Mouse (Mus musculus): ENCODE results near the gene Erlin1. TPM values are rescaled to one million over a fixed set of nuclear protein-coding genes. Genes with fewer than 3 reads are reported as not detected.

The Erlin1 gene
- total RNA-seq, 2 experiments from 2014 or later, result 6.7 TPM

DNA sequence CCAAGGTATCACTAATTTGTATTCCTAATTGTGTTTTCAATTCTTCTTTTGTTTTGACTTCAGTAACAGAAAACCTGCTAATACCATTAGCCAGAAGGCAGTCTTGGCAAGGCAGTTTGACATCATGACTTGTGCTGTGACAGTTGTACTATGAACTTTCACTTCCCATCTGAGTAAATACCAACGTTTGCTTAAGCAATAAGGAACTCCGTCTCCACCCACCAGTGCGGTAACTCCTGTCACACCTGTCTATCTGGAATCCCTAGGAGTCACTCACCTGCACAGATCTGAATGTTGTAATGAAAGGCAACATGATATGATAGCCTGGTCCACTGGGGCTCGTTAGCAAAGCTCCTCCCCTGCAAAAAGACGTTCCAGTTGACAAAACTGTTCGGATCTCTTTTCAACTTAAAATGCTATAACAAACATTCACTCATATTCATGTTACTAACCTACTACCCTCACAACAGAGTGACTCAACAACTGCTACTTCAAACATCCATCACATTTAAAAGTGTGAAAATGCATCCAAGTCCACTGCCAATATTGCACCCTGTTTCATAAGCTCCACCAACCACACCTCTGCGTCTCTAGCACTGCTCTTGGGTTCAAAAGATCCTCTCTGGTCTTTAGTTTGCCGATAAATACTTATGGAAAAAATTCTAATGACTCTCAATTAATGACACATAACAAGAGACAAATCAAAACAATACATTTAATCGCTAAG, 2.1 kb downstream of the Erlin1 start:
- no peak for DNase-seq (ENCODE audit: low spot score)
- intact Hi-C loops (cut with DNase I), result no loop called here

DNA sequence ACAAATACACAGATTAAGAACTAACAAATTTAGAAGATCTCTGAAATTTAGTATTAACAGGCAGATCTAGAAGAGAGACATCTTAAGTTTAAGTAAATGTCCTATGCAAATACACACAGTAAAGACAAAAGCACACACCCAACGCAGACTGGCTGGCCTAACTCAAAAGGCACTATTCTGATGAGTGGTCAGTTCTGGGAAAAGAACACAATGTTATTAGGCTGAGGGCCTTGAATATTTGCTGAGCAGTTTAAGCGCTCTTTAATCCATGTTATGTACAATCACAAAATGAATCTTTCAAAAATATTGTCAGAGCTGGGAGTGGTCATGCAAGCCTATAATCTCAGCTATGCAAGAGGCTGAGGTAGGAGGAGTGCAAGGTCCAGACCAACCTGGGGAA, 4.9 kb downstream of the Erlin1 start:
- intact Hi-C loops (cut with DNase I), result no loop called here
- no peak for DNase-seq (ENCODE audit: low spot score)

DNA sequence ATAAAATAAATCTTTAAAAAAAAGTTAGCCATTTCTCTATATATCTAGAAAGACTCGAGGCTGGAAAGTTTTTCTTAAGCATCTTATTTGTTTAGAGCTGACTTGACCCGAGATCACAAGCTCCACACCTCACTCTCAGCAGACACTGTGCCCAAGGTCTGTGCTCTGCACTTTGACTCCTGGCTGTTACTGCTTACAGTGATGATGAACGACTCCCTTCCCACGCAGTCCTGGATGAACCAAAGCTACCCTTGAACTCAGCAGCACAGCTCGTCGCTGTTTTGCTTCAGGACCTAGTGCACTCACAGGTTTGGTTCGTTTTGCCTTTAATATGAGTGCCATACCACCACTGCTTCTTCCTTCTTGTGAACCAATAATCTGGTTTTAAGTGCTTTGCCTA, 5.8 kb downstream of the Erlin1 start:
- intact Hi-C loops (cut with DNase I), result no loop called here
- no peak for DNase-seq (ENCODE audit: low spot score)

DNA sequence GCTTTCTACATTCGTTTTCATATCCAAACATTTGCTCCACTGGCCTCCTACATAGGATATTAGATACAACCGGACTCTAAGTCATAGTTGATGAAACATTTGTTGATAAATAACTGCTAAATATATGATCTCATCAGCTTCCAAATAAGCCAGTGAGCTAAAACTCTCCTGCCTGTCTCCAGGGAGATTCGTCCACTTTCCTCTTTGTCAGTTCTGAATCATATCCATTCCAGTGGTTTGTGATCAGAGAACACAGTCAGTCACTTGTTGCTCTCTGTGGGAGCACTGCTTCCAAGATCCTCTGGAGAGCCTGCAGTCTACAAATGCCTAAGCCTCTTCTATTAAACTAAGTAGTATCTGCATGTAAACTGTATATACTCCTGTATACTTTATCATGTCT, 9.4 kb downstream of the Erlin1 start:
- DNase-seq (ENCODE audit: low spot score), result no peak
- intact Hi-C loops (cut with DNase I), result no loop called here

DNA sequence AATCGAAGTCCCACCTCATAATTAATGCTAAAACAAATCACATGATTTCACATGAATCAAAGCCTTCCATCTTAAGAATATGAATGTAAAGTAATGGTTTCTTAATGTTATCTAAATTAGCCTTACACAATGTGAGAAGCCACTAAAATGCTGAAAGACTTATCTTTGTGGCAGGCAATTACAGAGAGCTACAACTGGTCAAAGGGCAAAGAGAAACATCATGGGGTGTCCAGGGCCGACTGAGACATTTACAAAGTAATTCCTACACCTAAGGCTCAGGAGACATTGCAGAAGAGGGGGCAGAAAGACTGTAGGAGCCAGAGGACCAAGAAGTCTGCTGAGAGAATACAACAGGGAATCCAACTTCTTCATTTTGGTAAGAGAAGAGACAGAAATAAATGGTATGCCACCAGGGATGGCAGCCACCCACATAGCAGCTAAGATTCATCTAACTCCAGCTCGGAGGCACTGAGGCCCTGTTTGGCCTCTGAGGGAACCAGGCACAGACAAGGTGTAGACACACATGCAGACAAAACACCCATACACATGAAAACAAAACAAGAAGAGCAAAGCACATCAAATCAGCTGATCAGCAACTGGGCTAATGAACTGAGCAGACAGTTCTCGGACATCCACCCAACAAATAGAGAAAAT, 14.3 kb downstream of the Erlin1 start:
- intact Hi-C loops (cut with DNase I), result no loop called here
- DNase-seq (ENCODE audit: low spot score), result no peak

DNA sequence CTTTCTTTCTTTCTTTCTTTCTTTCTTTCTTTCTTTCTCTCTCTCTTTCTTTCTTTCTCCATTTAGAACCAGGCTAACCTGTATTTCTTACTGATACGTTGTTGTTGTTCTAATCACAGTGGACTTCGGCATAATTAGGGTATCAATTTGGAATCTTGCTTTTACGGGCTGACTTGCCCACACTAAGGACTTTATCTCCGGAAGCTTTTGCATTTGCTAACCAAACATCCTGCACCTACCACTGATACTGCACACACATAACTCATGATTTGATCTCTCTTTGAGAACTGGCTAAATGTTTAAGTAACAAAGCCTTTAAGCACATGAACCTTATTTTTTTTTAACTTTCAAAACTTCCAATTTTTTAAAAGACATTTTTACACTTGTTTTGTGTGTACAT, 19.2 kb downstream of the Erlin1 start:
- intact Hi-C loops (cut with DNase I), result no loop called here
- DNase-seq (ENCODE audit: low spot score), result no peak

DNA sequence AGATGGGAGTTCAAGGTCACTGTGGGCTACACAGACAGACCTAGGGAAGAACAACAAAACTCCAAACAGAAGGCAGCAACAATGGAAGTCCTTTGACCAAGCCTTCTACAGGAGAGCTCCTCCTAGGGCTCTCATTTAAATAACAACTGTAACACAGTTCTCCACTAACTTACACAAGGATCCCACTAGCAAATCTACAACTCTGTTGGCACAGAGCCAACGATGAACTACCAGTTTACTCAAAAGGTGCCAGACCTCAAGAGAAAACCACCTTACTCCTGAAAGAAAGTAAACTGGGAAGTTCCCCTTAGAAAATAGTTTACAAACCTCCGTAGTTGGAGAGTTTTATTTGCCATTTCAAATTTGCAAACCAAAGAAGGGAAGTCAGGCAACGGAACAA, 20.3 kb downstream of the Erlin1 start:
- intact Hi-C loops (cut with DNase I), result no loop called here

DNA sequence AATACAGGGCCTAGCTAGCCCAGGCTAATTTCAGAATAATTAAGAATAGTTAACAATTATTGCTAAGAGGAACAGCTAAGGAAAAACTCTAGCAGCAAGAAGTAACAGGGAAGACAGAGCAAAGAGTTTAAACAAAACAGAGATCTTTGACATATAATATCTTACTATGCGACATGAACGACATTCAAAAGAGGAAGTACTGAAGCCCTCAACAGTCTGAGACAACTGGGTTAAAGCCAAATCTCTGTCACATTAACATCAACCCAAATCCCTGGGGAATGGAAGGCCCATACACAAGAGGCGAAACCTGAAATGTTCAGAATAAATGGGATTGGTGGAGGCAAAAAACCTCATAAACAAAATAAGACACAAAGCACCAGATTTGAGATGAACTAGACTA, 23.7 kb downstream of the Erlin1 start:
- no peak for DNase-seq (ENCODE audit: low spot score)
- intact Hi-C loops (cut with DNase I), result no loop called here

More for the DNA sequence above, 20.3 kb downstream of the Erlin1 start:
- DNase-seq (ENCODE audit: low spot score), result no peak

DNA sequence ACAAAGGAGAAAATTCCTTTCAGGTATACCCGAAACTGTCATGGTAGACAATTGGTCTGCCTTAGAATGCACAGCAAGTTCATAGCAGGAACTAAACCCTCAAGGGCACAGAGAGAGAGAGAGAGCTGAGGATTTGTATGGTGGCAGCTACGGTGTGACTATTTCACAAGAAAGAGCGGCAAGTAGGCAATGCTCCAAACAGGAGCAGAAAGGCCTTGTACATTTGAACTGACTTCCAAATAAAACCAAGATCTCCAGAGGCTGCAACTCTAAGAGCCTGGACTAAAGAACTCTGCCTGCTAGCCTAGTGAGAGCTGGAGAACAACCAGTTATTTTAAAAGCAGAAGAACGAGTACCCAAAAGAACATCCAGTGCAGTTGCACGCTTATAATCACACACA, 27.5 kb downstream of the Erlin1 start:
- intact Hi-C loops (cut with DNase I), result no loop called here
- DNase-seq (ENCODE audit: low spot score), result no peak

DNA sequence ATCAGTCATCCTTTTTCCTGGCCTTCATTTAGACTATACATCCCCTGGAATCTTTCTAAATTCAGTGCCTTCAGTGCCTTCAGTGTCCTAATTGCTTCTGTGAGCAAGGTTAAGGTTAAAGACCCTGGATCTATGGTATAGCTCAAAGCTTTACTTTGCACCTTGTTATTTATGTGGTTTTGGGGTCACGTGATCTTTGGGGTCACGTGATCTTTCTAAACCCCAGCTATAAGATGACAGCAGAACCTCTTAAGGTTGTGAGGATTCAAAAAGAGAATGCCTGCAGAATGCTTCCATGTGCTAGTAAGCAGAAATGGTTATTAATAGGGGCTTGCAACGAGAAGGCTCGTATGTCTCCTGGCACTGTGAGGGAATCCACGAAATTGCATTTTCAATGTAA, 36.2 kb downstream of the Erlin1 start:
- intact Hi-C loops (cut with DNase I), result no loop called here
- DNase-seq (ENCODE audit: low spot score), result no peak

DNA sequence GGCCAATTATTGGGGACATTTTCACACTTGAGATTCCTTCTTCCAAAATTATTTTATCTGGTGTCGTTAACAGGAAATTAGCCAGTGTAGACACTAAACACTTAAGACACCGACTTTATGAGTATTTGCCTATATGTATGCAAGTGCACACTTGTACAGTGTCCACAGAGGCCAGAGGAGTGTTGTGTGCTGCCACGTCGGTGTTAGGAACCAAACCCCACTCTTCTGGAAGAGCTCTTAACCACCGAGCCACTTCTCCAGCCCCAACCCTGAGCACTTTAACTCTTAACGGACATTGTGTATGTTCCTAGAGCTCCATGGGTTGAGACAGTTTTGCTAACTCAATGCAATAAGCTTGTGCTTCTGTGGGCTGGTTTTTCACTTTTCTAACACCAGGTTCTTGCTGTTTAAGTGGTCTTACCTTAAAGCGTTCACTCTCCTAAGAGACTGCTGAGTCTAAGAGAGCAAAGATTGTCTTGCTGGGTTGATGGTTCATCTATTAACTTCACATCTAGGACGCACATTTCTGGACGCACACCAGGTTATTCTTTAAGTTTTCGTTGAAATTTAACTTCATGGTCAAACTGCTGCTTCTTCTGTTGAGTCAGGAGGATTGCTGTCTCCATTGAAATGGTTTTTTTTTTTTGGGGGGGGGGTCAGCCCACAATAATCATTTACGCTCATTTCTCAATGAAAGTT, 37.4 kb downstream of the Erlin1 start:
- DNase-seq (ENCODE audit: low spot score), result no peak
- intact Hi-C loops (cut with DNase I), result no loop called here

DNA sequence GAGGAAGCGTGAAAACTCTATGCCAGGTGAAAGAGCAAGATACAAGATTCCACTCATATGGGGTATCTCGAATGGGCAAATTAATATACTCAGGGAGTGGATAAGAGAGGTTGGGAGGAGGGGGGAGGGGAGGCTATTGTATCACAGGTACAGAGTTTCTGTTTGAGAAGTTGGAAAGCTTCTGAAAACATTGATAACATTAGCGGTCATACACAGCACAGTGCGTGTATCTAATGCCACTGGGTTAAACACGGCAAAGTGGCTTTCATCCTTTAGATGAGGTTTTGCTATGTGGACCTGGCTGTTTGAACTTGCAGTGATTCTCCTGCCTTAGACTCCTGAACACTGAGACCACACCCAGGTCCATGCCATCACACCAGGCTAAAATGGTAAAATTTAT, 39.6 kb downstream of the Erlin1 start:
- intact Hi-C loops (cut with DNase I), result no loop called here
- no peak for DNase-seq (ENCODE audit: low spot score)

DNA sequence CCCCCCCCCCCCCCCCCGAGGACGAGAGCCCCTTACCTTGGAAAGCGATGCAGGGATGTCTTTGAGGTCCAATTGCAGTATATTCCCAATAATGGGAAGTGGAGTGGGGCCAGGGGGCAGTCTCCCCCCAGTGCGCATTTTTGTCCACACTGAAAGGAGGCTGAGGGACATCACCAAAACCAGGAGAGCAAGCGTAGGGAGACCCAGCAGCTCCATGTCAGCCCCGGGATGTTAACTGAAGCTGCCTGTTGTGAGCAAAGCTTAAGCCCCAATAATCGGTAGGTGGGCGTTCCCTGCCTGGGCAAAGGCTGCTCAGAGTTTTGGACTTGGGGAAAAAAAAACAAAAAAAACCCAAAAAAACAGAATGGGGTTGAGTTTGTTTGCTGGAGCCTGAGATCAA, 40.6 kb downstream of the Erlin1 start, which contains the start of gene Cyp2c23:
Gene Cyp2c23 (minus strand): TSS at position 237 of the 400 bp plus-strand sequence.
- no peak for DNase-seq (ENCODE audit: low spot score)

DNA sequence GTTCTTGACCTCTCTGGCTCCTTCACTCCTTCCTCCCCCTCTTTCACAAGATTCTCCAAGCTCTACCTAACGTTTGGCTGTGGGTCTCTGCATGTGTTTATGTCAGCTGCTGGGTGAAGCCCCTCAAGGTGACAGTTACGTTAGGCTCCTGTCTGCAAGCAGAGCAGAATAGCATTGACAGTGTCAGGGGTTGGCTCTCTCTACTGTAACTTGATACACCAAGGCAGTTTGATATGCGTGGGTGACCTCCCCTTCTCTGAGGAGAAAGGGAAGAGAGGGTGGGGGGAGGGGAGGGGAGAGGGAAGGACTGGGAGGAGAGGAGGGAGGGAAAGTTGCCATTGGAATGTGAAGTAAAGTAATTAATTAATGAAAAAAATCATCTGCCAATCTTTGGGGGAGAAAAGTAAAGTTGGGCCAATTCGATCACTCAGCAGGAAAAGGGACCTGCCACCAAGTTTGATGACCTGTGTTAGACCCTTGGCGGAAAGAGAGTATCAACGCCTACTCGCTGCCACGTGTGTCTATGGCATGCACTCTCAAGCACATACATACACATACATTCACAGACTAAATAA, 42.5 kb downstream of the Erlin1 start:
- no peak for DNase-seq (ENCODE audit: low spot score)
- intact Hi-C loops (cut with DNase I), result no loop called here

More for the DNA sequence above, 40.6 kb downstream of the Erlin1 start, which contains the start of gene Cyp2c23:
- intact Hi-C loops (cut with DNase I), result no loop called here

DNA sequence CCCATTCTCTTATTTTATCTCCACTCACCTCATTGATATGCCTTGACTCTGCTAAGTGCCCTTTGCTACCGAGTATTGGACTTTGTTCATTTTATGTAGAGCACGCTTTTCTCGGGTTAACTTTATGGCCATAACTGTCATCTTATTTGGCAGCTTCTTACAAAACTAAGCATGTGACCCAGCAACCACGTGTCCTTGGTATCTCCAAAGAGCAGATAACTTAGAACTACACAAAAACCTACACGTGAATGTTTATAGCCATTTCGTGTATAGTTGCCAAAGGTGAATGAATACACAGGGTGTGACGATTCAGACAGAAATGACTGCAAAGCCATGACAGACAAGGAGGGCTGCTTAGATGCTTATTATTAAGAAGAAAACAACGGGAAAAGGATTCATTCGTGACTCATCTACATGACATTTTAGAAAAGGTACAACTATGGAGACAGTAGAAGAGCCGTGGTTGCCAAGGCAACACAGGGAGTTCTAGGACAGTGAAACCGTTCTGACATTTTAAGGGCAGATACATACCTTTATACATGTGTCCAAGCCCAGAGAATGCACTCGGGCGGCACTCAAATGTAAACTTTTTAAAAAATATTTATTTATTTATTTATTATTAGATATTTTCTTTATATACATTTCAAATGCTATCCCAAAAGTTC, 44.5 kb downstream of the Erlin1 start:
- intact Hi-C loops (cut with DNase I), result no loop called here
- no peak for DNase-seq (ENCODE audit: low spot score)

DNA sequence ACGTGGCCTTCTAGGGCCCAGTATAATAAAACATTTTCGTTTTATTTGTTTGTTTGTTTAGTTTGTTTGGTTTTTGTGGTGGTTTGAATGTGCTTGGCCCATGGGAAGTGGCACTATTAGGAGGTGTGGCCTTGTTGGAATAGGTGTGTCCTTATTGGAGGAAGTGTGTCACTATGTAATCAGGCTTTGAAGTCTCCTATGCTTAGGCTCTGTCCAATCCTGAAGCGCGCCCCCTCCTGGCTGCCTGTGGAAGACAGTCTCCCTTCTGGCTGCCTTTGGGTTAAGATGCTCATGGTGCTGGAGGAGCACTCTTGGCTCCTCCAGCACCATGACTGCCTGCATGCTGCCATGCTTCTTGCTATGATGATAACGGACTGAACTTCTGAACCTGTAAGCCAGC, 46.5 kb downstream of the Erlin1 start:
- DNase-seq (ENCODE audit: low spot score), result no peak
- intact Hi-C loops (cut with DNase I), result no loop called here

DNA sequence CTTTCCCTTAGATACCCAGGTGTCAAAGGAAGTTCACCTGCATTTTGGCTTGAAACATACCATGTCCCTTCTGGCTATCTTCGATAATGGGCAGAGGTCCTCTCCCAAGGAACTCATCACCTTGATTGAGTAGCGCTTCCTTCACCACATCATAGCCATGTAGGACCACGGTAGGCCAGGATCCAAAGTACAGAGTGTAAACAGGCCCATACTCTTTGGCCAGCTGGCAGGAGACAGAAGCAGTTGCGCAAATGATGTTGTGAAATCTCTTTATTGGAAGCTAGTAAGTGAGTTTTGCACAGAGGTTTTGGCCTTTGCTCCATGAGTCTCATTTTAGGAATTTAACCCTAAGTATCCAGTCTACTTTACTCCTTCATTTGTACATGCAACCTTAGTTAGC, 48.1 kb downstream of the Erlin1 start:
- intact Hi-C loops (cut with DNase I), result no loop called here
- DNase-seq (ENCODE audit: low spot score), result peak; percentile 58

DNA sequence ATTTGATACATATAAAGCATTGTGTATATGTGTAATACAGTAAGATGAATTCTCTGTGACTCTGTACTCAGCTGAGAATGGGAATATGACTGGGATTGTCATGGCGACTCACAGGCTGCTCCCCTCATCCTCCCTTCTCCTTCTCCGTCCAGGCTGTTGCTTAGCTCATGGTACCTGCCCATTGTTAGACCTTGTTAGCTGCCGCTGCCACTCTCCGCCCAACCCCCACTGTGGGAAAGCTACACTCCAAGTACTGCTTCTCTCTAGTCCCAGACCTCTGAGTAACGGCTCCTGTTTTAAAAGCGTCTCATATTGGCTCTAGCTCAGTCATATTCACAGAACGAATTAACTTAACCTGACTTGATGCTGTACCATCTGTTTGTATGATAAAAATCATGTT, 49.8 kb downstream of the Erlin1 start:
- DNase-seq (ENCODE audit: low spot score), result no peak
- intact Hi-C loops (cut with DNase I), result no loop called here

DNA sequence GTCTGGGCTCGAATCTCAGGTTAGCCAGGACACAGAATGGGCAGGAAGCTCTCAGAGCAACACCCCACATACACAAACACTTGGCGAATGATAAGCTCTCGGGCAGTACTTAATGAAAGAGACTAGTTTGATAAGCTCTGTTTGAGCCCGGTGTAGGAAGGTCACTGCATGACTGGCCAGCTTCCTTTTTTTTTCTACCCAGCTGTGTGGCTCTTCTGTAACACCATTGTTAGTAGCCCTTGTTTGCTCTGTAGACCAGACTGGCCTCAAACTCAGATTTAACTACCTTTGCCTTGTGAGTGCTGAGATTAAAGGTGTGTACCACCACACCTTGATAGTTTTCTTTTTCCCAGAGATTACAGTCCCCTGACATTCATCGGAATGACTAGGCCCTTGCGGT, 55.7 kb downstream of the Erlin1 start:
- intact Hi-C loops (cut with DNase I), result no loop called here

DNA sequence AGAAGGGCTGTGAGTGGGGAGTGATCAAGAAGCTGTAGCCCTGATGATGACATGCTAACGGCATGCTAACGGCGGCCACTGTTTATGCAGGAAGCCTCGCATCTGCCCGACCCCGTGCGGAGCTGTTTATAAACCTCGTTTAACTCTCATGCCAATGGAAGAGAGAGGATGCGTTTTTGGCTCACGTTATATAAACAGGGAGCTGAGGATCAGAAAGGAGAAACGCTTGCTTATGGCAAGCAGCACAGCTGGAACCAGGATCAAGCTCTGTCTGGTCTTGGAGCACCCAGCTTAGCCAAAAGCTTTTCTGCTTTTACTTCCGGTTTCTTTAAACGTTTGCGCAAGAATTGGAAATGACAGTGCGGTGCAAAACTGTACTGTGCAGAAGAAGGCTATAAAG, 60.8 kb downstream of the Erlin1 start:
- no peak for DNase-seq (ENCODE audit: low spot score)
- intact Hi-C loops (cut with DNase I), result no loop called here

More for the DNA sequence above, 55.7 kb downstream of the Erlin1 start:
- no peak for DNase-seq (ENCODE audit: low spot score)
